Mouse (Mus musculus): ENCODE data around the gene Ap3b1.

- no peak for TF ChIP-seq EP300 (IDR thresholded peaks at IDR 0.05; ENCODE audit: insufficient read depth, low read depth, low read length)
- no peak for TF ChIP-seq CTCF (IDR thresholded peaks at IDR 0.05; ENCODE audit: low read depth, low read length)
Observed at GRCm38 (mm10) chr13:94394486-94394885, 35.7 kb downstream of the Ap3b1 start.
